Mouse (Mus musculus) spleen, postnatal 36 days (tissue): ENCODE measurements around the gene Plod2.

ENCODE experiments used
- DNase-seq, 2 experiments: peaks; one replicate each; pipeline ENCODE4 v3.0.0; 2022; ENCODE audit warnings: low spot score in 2 of 2, mixed read lengths in 1 of 2

The Plod2 gene

DNA sequence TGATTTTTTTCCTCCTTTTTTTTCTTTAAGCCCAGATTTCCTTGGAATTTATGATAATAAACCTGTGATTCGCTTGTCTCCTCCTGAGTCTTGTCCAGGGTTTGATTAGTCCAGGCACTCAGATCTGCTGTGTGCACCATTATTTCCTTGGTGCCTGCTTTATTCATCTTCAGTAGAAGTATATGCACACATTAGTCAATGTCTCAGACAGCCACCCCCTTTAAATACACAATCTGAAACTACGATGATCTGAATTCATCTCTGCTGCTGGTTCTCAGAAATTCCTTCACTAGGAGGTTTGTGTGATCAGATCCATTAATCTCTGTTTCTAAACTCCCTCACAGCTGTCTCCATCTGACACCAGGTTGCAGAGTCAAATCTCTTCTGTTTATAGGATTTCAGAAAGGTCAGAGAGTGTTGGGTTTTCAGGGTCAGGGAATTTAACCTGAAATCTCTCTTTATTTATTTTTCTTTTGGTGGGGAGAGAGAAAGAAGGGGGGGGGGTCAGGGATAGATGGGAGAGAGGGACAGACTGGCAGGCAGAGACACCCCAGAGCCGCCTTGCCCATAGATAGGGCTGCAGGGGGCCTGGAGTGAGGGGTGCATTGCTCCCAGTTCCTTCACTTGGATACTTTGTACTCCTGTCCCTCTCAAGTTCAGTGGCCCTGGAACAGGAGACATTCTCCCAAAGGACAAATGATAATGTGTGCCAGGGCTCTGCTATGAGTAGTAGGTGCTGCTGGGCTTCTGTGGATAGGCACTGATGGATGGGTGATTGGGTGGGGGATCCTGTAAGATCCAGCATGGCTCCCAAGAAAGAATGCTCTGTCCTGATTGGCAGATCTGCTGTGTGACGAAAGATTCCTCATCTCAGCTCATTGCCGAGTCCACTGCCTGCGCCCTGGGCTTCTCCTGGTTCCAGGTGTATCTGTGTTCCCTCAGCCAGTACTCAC, 13.3 kb downstream of the Plod2 start:
- DNase-seq = no peak

- DNase-seq = no peak
Measured at GRCm38 (mm10) chr9:92559750-92560149, 17.7 kb downstream of the Plod2 start.

DNA sequence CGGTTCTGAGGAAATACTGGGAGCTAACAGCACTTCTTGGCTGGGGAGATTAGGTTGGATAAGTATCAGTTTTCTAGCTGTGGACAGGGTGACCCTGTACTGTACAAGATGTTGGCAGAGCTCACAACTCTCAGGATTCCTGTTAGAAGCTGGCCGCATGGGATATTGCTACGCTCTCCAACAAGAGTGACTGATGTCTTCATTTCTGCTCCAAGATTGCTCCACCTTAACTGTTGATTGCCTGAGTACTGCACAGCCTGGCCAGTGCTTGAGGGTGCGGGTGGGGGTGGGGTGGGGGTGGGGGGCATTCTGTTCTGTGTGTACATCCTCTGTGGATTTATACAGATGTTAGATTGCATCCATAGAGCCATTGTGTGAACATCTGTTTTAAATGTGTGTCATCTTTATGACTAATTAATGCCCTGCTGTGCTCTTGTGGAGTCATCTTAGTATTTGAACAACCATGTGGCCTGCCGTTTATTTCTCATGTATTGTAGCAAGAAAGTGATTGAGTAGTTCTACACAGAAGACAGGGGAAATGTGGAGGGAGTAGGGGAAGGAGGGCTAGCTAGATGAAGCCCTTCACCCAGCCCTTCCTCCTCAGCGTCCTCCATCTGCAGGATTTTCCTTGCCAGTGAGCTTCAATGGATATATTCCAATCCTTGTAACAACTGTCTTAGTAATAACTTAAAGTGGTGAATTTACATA, 19.0 kb downstream of the Plod2 start:
- no peak for DNase-seq

DNA sequence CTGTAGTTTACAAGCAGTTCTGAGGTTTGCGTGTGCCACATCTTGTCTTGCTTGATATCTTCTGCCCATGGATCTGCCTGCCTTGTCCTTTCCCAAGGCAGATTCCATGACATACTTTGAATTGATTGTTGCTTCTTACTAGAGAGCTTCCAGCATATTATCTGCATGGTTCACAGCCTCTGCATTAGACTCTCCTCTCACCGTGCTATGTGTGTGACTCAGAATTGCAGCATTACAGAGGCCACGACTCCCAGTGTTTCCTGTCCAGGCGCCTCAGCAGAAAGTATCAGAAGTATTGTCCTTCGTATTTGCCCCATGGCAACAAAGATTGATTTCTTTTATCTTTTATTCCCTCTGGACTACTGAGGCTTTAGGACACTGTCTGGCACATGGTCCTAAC, 20.4 kb downstream of the Plod2 start:
- no peak for DNase-seq

- no peak for DNase-seq
Measured at GRCm38 (mm10) chr9:92563306-92563705, 21.3 kb downstream of the Plod2 start.

DNA sequence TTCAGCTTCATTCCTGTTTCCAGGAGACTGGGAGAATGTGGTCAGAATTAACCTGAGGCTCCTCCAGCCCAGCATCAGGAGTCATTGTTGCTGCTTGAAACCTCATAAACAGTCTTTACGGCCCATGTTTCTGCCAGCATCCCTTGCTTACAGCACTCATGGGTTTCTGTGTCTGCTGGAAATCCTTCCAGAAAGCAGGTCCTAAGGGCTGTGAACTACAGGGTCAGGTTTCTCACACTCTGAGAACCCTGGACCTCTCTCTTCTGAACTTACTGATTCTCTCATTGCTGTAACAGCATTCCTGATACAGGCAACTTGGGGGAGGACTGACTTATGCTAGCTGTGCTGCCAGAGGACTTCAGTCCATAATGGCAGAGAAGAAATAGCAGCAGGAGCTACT, 22.4 kb downstream of the Plod2 start:
- DNase-seq = no peak

DNA sequence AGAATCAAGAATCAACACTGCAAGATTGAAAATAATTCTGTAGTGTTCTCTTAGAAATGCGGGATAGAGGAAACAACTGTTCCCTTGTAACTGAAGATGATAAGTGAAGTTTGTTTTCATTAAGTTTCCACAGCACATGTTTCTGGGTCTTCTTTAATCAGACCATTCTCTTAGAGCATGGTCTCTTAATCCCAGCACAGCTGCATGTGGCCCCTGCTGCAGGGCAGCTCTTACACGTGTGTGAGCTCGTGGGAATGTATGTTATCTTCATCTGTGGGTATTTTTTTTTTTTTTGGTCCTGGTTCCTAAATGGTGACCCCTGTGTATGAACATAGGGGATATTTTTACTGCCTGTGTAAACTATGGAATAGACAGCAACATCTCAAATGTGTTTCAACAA, 24.2 kb downstream of the Plod2 start:
- no peak for DNase-seq

GRCm38 (mm10) chr9:92567474-92567873, 25.5 kb downstream of the Plod2 start:
- no peak for DNase-seq

- no peak for DNase-seq
Measured at GRCm38 (mm10) chr9:92568798-92569197, 26.8 kb downstream of the Plod2 start.

DNA sequence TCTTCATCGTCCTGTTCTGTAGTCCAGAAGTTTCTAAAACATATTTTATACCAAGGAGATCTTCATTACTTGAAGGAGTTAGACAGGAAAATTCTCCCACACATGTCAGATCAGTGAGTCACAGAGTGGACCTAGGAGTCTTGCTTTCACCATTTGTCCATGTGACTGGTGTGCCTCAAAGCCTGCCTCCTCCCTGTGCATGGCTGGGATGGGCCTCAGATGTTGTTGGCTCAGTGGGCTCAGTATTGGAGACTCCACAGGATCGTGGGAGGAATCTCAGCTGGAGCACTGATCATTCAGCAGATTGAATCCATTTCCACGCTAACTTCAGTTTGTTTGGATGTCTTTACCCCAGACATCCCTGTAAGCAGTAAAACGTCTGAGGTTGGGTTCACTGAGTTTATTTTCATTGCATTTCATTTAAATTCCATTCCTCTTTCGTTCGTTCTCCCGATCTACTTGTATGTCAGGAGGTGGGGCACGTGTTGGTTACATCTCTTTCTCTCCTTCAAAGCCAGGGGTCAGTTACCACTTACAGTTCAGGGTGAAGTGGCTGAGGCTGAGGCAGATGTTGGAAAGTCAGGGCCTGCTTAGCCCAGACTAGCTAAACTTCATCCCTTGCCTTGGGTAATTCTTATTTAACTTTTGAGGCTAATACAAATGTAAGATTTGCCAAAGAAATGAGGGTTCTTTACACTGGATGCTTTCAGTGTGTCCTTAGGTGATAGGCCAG, 30.5 kb downstream of the Plod2 start:
- no peak for DNase-seq

- no peak for DNase-seq
Measured at GRCm38 (mm10) chr9:92583876-92584275, 41.9 kb downstream of the Plod2 start.

DNA sequence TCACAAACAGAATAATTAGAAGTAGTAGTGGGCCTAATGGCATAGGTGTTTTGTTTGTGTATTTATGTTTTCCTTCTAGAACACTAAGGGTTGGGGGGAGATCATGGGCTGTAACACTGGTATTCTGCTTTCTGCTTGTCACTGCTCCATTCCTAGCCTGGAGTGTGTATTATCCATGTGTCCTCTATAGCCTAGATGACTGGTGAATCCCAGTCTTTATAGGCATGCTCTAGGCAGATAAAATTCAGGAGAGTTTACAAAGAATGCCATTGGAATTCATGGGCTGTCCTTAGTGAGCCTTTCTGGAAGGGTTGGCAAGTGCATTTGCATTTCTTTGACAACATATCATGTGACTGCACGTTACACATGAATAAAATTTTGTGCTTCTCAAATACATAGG, 44.0 kb downstream of the Plod2 start:
- no peak for DNase-seq

- DNase-seq = no peak
Measured at GRCm38 (mm10) chr9:92587391-92587790, 45.4 kb downstream of the Plod2 start.

DNA sequence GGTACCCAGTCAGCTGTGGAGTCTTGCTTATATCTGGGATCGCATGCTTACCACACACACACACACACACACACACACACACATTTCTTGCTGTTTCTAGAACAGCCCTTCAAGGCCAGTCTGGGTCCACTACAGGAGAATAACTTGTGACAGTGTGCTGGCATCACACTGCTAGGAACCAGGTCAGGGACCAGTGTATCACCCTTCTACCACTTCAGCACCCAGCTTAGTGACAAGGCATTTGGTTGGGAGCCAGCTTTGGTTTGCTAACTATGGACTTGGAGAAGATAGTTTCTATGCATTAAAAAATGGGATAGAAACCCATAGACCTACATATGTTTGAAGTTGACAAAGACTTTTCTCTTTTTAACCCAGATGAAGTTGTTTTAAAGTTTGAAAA, 46.2 kb downstream of the Plod2 start:
- DNase-seq = no peak

DNA sequence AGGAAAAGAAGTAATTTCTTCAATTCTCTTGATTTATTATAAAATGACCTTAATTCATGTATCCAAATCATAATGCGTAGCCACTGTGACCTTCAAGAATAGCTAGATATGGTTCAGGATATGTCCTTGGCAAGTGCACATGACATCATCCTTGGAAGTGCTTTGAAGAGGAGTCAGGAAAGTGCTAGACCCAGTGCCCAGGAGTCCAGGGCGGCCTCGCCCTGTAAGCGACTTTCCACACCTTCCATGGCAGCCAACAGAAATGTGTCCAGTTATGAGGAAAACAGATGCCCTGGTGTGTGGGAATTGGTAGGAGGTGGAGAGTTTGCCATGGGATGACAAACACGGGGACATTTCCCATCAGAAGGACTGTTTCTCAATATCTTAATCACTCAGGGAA, 47.0 kb downstream of the Plod2 start:
- no peak for DNase-seq

DNA sequence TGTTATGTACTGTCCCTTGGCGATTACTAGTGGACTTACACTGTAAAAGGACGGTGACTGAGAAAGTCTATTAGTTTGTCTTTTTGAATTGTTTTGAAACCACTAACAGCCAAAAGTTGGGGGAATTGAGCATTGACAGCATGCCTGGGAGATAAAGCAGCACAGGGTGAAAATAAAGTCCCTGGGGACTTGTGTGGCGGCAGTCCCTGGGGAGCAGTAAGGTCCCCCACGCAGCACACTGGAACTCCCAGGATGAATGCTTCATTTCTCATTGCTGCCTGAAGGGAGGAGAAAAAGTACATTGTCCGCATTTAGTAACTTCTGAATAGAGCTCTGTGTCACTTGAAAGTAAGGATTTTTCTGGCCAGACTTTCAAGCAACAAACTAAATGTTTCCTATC, 49.5 kb downstream of the Plod2 start:
- DNase-seq = no peak

GRCm38 (mm10) chr9:92592757-92593156, 50.7 kb downstream of the Plod2 start:
- no peak for DNase-seq

DNA sequence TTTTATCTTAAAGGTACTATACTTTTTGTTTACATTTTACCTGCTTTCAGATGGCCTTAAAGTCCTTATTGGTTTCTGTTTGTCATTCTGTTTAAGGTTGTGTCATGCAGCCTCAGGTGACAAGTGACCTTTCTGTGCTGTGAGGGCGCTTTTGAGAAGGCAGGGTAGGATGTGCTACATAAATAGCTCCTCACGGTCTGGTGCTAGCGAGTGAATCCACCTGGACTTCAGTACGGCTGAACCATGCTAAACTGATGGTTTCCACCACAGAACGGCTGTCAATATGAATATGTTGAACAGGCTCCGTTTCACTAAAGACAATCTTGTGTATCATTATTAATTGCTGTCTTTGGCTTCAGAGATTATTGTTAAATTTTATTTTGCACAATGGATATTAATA, 52.5 kb downstream of the Plod2 start:
- no peak for DNase-seq

- no peak for DNase-seq
Measured at GRCm38 (mm10) chr9:92595296-92595695, 53.3 kb downstream of the Plod2 start.

- DNase-seq = no peak
Measured at GRCm38 (mm10) chr9:92596916-92597547, 55.0 kb downstream of the Plod2 start.

DNA sequence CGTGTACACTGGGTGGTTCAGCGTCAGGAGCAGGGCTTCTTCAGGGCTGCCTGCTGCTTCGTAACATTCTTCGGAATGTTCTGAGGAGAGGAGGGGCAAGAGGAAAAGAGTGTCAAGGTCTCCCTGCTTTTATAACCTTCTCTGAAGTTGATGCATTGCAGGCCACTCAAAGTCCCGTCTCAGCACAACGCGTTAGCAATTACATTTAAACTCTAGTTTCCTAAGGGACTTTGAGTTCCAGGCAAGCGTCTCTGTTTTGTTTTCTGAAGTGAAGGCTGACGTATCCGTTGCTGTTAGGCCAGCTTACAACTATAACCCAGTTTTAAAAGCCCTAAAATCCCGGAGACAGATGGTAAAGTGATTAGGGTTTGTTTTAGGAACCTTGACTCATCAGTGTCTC, 55.8 kb downstream of the Plod2 start:
- no peak for DNase-seq
